Comparison of ENCODE assay signal across 8 mouse cellular contexts in genomic region chr6:124480295-124480694, GRCm38 (mm10). TPM values are rescaled to one million over a fixed set of nuclear protein-coding genes. Genes with fewer than 3 reads are reported as not detected.
DNase-seq lines count a peak whose midpoint lies in the region; ATAC-seq lines count a peak whose summit lies in the region.

No protein-coding gene starts in this region.

- no peaks in the 10 kb centered on the region for H3K27me3 ChIP-seq in hindbrain, embryonic 11.5 days (ENCODE audit: control insufficient read depth, insufficient read depth, low read length)
- H3K27me3 ChIP-seq in hindbrain, embryonic 12.5 days, result no peaks in the 10 kb centered on the region

- H3K4me3 ChIP-seq in hindbrain, embryonic 11.5 days (ENCODE audit: low read depth, low read length), result no peak overlapping the region
- H3K4me3 ChIP-seq in hindbrain, embryonic 12.5 days, result no peak overlapping the region

- 58% methylated on average over 4 of the region's 4 CpGs for WGBS in hindbrain, embryonic 11.5 days
- 59% methylated on average over 4 of the region's 4 CpGs for WGBS in hindbrain, embryonic 12.5 days

- no peaks in the 10 kb centered on the region for H3K9me3 ChIP-seq in hindbrain, embryonic 11.5 days (ENCODE audit: control insufficient read depth, low read length)
- H3K9me3 ChIP-seq in hindbrain, embryonic 12.5 days (replicated peaks), result no peaks in the 10 kb centered on the region

- H3K4me1 ChIP-seq in hindbrain, embryonic 11.5 days (replicated peaks; ENCODE audit: control insufficient read depth, insufficient read depth, low read length), result no peaks in the 10 kb centered on the region
- no peaks in the 10 kb centered on the region for H3K4me1 ChIP-seq in hindbrain, embryonic 12.5 days

- no peaks in the 10 kb centered on the region for H3K36me3 ChIP-seq in hindbrain, embryonic 11.5 days (ENCODE audit: control insufficient read depth, insufficient read depth, low read length)
- H3K36me3 ChIP-seq in hindbrain, embryonic 12.5 days, result no peaks in the 10 kb centered on the region

- no peak overlapping the region for H3K27ac ChIP-seq in hindbrain, embryonic 11.5 days (ENCODE audit: low read depth, low read length)
- H3K27ac ChIP-seq in hindbrain, embryonic 12.5 days, result no peak overlapping the region

- H3K9ac ChIP-seq in hindbrain, embryonic 11.5 days (ENCODE audit: low read depth, low read length), result no peak overlapping the region
- H3K9ac ChIP-seq in hindbrain, embryonic 12.5 days, result no peak overlapping the region

- DNase-seq in hindbrain, embryonic 11.5 days (ENCODE audit: low spot score), result peak; percentile 49
- DNase-seq in thymus, postnatal 0 days (ENCODE audit: low spot score), result peak; percentile 56
- DNase-seq in thymus, adult 18-20 months, result no peak
- no peak for DNase-seq in c-Kit-positive CD71-positive TER-119-positive erythroid progenitor cells, embryonic 14.5 days (ENCODE audit: low spot score)
- DNase-seq in gastrocnemius, postnatal 25 days, result no peak
- no peak for DNase-seq in right cerebral cortex, postnatal 4 days

- H3K4me2 ChIP-seq in hindbrain, embryonic 11.5 days (replicated peaks; ENCODE audit: low read depth, low read length), result no peak overlapping the region
- no peak overlapping the region for H3K4me2 ChIP-seq in hindbrain, embryonic 12.5 days (replicated peaks)

- no peak for ATAC-seq in hindbrain, embryonic 11.5 days (ENCODE audit: low FRiP score)
- ATAC-seq in hindbrain, embryonic 12.5 days (ENCODE audit: low FRiP score), result no peak
- peak; percentile 47; the same call in 1 of the 2 replicates for ATAC-seq in erythroid progenitor cell, adult 5-6 weeks (replicated peaks; ENCODE audit: low FRiP score, poor library complexity, severe bottlenecking)

RNA-seq across cellular contexts. Expression of gene C1rl, which starts 12.6 kb away (rescaled TPM):
- polyA plus RNA-seq in hindbrain, embryonic 11.5 days (2014; fragmentation: Nextera tagmentation; extraction: Ambion mirVana), result 0.11 and 0.15 TPM in 2 replicates
- 0.20 and 0.25 TPM in 2 replicates for polyA plus RNA-seq in hindbrain, embryonic 12.5 days (2016; fragmentation: Nextera tagmentation; extraction: Ambion mirVana)
- 0.67 and 0.85 TPM in 2 replicates for polyA plus RNA-seq in thymus, postnatal 0 days (2015; fragmentation: Nextera tagmentation; extraction: Ambion mirVana)
- total RNA-seq in erythroid progenitor cell, adult 5-6 weeks (2015; ENCODE audit: low replicate concordance), result 1.8 and 4.2 TPM in 2 replicates
- total RNA-seq in erythroid progenitor cell, adult 5-6 weeks (2017; ENCODE audit: low replicate concordance), result 0.39 and 0.91 TPM in 2 replicates
- total RNA-seq in gastrocnemius, postnatal 25 days (2021), result 1 to 10 TPM in 1 of 2 experiments, under 1 TPM in 1; 0.41 to 1.1 TPM

RNA-seq across cellular contexts. Expression of gene Clstn3, which starts 15.7 kb away (rescaled TPM):
- polyA plus RNA-seq in hindbrain, embryonic 11.5 days (2014; fragmentation: Nextera tagmentation; extraction: Ambion mirVana), result 10.2 and 11.9 TPM in 2 replicates
- polyA plus RNA-seq in hindbrain, embryonic 12.5 days (2016; fragmentation: Nextera tagmentation; extraction: Ambion mirVana), result 36.9 and 40.5 TPM in 2 replicates
- polyA plus RNA-seq in thymus, postnatal 0 days (2015; fragmentation: Nextera tagmentation; extraction: Ambion mirVana), result 2.7 and 2.9 TPM in 2 replicates
- 6.1 TPM in 1 of 2 replicates, not detected in the other for total RNA-seq in erythroid progenitor cell, adult 5-6 weeks (2015; ENCODE audit: low replicate concordance)
- 0.68 and 1.0 TPM in 2 replicates for total RNA-seq in erythroid progenitor cell, adult 5-6 weeks (2017; ENCODE audit: low replicate concordance)
- under 1 TPM; 0.59 to 0.61 TPM for total RNA-seq in gastrocnemius, postnatal 25 days (2021)

RNA-seq across cellular contexts. Expression of gene C1ra, which starts 31.9 kb away (rescaled TPM):
- 0.08 and 0.20 TPM in 2 replicates for polyA plus RNA-seq in hindbrain, embryonic 11.5 days (2014; fragmentation: Nextera tagmentation; extraction: Ambion mirVana)
- 0.14 and 0.49 TPM in 2 replicates for polyA plus RNA-seq in hindbrain, embryonic 12.5 days (2016; fragmentation: Nextera tagmentation; extraction: Ambion mirVana)
- 6.5 and 7.4 TPM in 2 replicates for polyA plus RNA-seq in thymus, postnatal 0 days (2015; fragmentation: Nextera tagmentation; extraction: Ambion mirVana)
- 5.4 TPM in 1 of 2 replicates, not detected in the other for total RNA-seq in erythroid progenitor cell, adult 5-6 weeks (2015; ENCODE audit: low replicate concordance)
- total RNA-seq in erythroid progenitor cell, adult 5-6 weeks (2017; ENCODE audit: low replicate concordance), result 0.51 and 2.4 TPM in 2 replicates
- total RNA-seq in gastrocnemius, postnatal 25 days (2021), result 10 to 100 TPM in 1 of 2 experiments, 1 to 10 TPM in 1; 7.8 to 11.7 TPM

Comparison
In these comparisons a context has a peak if more than half of its experiments do, and no peak if none do; other contexts are left out.
1. DNase-seq: peak in hindbrain, embryonic 11.5 days (single experiment) and thymus, postnatal 0 days (single experiment); none in thymus, adult 18-20 months (0 of 2), c-Kit-positive CD71-positive TER-119-positive erythroid progenitor cells, embryonic 14.5 days (single experiment), gastrocnemius, postnatal 25 days (single experiment) and right cerebral cortex, postnatal 4 days (single experiment).